Mouse (Mus musculus) heart, adult 11 months (tissue): ENCODE data around the gene Tmem259.
A peak's percentile ranks its signal among the peaks of the same experiment; 100 is the strongest.

Experiments
- DNase-seq: peaks from one replicate; pipeline ENCODE4 v3.0.0; 2022

The Tmem259 gene

DNA sequence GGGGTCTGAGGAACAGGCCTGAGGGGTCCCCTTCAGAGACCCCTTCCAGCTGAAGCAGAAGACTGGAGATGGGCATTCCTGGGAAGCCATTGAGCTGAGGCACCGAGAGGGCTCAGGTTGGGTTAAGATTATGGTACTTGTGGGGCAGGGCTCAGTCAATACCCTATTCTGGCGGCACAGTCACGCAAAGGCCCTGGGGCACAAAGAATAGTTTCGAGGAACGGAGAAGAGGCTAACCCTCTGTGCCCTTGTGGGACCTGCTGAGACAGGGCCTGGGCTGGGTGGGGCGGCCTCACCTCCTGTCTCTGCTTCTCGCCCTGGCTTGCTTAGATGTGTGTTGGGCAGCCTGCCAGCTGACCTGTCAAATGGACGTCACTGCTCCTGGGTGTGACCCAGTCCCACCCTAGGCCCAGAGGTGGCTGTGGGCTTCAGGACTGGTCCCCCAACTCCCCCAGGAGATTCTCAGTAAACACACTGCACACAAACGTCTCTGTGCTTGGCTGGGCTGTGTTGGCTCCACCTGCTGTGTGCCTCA lies 50.9 kb downstream of the Tmem259 start:
- DNase-seq, result peak; percentile 96

- peak; percentile 99 for DNase-seq
Observed at GRCm38 (mm10) chr10:79932736-79933135, 51.4 kb downstream of the Tmem259 start.

- DNase-seq, result peak; percentile 93
Observed at GRCm38 (mm10) chr10:79931797-79932196, 52.3 kb downstream of the Tmem259 start.

- no peak for DNase-seq
Observed at GRCm38 (mm10) chr10:79930826-79931186, 53.3 kb downstream of the Tmem259 start.

- DNase-seq, result peak; percentile 93
Observed at GRCm38 (mm10) chr10:79929967-79930825, 53.9 kb downstream of the Tmem259 start.

- peak; percentile 91 for DNase-seq
Observed at GRCm38 (mm10) chr10:79928907-79929701, 55.0 kb downstream of the Tmem259 start.

GRCm38 (mm10) chr10:79928030-79928694 lies 56.0 kb downstream of the Tmem259 start:
- peak; percentile 96 for DNase-seq

DNA sequence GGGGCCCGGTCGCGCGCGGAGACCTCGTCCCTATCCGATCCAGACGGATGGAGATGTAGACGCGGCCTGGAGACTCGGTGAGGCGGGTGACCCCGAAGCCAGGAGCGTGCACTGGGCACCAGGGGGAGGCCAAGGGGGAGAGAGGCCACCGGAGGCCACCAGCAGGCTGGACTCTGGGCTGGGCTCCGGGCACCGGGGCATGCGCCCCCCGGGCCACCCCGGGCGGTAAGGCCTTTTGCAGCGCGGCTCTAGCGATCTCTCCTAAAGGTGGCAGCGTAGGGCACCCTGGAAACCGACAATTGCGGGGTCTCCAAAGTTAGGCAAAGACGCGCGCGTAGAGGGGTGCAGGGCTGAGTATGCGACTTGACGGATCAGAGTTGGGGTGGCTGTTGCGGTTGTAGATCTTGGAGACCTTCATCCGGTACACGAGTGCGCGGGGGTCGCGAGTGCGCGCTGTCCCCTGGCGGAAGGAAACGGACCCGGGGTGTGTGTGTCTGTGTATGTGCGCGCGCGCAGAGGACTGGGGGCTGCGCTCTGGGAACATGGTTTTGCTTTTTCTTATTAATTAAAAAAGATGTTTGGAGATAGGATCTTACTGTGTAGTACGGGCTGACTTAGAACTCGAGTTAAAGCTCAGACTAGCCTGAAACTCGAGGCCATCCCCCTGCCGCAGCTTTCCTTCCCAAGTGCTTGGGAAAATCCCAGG lies 56.7 kb downstream of the Tmem259 start:
- peak; percentile 97 for DNase-seq

DNA sequence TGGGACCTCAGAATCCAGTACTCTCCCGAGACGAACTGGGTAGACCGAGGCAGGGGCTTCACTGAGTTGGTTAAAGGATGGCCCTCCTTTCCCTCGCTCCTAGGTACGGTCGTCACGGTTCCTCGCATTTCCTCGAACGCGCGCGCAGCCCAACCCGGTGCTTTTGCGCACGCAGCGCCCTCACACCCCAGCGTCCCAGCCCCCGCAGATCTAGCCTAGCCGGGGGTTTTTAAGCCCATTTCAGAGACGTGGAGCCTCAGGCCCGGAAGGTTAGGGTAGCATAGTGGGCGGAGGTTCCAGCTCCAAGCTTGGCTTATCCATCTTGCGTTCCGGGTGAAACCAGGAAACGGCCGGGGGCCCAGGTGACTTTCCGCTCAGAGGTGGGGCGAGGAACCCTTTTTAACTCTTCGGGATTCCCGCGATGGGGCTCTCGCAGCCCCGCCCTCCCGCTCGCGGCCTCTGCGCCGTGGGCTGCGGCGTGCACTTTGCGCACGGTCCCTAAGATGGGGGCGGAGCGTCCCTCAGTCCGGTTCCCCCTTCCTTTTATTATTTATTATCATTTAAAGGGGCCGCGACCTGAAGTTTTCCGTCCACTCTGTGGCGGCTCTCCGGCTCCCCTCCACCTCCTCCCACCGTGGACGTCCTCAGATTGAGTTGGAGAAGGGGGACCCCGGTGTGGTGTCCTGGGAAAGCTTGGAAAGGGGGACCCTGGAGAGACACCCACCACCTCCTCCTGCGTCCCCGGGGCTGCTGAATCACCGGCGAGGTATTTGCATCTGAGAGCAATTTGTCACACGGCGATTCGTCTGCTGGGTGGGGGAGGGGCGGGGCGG lies 57.4 kb downstream of the Tmem259 start, which contains the start of gene Arid3a:
Gene Arid3a, plus strand, starts transcription at position 553 of the 833 bp plus-strand sequence.
- peak; percentile 99 for DNase-seq

GRCm38 (mm10) chr10:79925785-79926490 lies 58.2 kb downstream of the Tmem259 start:
- DNase-seq, result no peak

DNA sequence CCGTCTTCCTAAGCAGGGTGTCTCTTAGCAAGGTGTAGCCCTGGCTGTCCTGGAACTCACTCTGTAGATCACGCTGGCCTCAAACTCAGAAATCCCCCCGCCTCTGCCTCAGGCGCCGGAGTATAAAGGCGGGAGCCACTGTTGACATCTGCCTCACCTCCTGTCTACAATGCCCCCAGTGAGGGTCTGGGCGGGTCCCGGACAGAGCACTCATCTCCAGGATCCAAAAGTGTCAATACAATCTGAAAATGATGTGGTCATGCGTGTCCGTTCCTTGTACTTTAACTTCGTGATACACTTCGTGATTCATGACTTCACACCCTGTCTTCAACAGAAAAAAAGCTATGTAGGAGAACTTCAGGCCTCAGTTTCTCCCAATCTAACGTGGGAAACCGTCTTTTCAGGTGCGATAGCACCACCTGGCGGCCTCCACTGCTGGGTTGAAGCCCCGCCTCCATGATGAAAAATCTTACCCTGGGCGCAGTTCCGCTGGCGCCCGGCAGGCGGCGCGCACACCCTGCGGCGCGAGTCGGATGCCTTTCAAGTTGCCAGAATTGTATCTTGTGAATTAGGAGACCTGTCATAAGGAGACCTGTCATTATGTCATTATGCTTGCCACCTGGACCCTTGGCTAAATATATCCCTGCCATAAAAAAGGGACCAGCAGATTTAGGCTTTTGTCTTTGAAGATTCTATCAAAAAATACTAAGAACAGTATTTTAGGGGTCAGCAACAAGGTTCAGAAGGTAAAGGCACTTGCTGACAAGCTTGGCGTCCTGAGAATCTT lies 58.9 kb downstream of the Tmem259 start:
- DNase-seq, result peak; percentile 98
